Mouse (Mus musculus) G1E (cell line): ENCODE data around the gene Urgcp.

ENCODE experiments used
- CTCF ChIP-seq: IDR thresholded peaks from 2 replicates; pipeline ENCODE4 v1.5.1; 2012; ENCODE audit warnings: low read depth, low read length, inconsistent platforms, mixed read lengths
- GATA1 ChIP-seq: IDR thresholded peaks from 2 replicates; pipeline ENCODE4 v1.6.1; 2012; ENCODE audit warnings: borderline replicate concordance, low read length, inconsistent platforms, mixed read lengths
- GATA2 ChIP-seq: IDR thresholded peaks from 2 replicates; pipeline ENCODE4 v1.6.1; 2012; ENCODE audit warnings: low read depth, low read length, inconsistent platforms, borderline replicate concordance
- POLR2AphosphoS5 ChIP-seq: IDR thresholded peaks from 2 replicates; pipeline ENCODE4 v1.6.1; 2012; ENCODE audit warnings: low read depth, low read length, inconsistent platforms; ENCODE audit not compliant: insufficient replicate concordance
- TAL1 ChIP-seq: conservative IDR thresholded peaks from 2 replicates; pipeline ENCODE4 v1.6.1; 2012; ENCODE audit warnings: low read depth, low read length, inconsistent platforms, mixed read lengths

GRCm38 (mm10) chr11:5718611-5719354, 43.4 kb downstream of the Urgcp start:
- TF ChIP-seq CTCF (no peak), POLR2AphosphoS5 (no peak), GATA1 (no peak), TAL1 (no peak), GATA2 (no peak)
